Comparison of ENCODE assay signal across 24 mouse cellular contexts in the genomic region with DNA sequence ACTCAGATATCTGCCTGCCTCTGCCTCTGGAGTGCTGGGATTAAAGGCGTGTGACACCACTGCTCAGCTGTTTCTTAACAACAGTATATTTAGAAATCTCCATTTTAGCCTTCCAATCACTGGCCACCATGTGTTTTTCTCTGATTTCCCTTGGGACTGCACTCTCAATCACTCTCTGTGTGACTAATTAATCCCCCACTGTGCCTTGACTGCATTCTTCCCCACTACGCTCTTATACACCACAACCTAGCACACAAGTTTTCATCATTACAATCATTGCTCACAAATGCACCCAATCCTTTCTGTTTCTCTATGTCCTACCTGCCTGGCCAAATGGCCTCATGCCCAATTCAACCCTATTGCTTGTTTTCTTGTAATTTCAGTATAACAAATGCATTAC. TPM values are rescaled to one million over a fixed set of nuclear protein-coding genes. Genes with fewer than 3 reads are reported as not detected.
"Had no signal": no experiment of that assay in that cellular context is flagged by ENCODE, and none has a peak within 500 bp of the region (broad histone marks: within the 10 kb centered on the region; RNA-seq: fewer than 3 reads in every experiment).

No protein-coding gene starts in this region.

- H3K4me2 ChIP-seq: liver, embryonic 11.5 days; lung, embryonic 14.5 days; midbrain, embryonic 11.5 days; midbrain, embryonic 15.5 days had no signal

- H3K27ac ChIP-seq: kidney, postnatal 0 days; left cerebral cortex, adult 2 months; liver, embryonic 14.5 days; macrophage; midbrain, embryonic 15.5 days; stomach, postnatal 0 days had no signal

- H3K4me1 ChIP-seq: midbrain, embryonic 15.5 days had no signal

- H3K36me3 ChIP-seq: midbrain, embryonic 15.5 days had no signal

- H3K9me3 ChIP-seq: midbrain, embryonic 15.5 days had no signal

- H3K9ac ChIP-seq: liver, embryonic 14.5 days; liver, postnatal 0 days; lung, embryonic 14.5 days; midbrain, embryonic 15.5 days had no signal

- ATAC-seq: intestine, postnatal 0 days; liver, postnatal 0 days; lung, postnatal 0 days; midbrain, embryonic 15.5 days had no signal

- DNase-seq: kidney, adult 2 months; kidney, postnatal 25 days; layer of hippocampus, postnatal 36 days; liver, postnatal 0 days; lung, embryonic 14.5 days; right cerebral cortex, postnatal 14 days; right cerebral cortex, postnatal 4 days; thymus, adult 2 months; thymus, postnatal 14 days; thymus, postnatal 4 days had no signal

- H3K27me3 ChIP-seq: midbrain, embryonic 15.5 days had no signal

- H3K4me3 ChIP-seq: left cerebral cortex, adult 2 months; midbrain, embryonic 15.5 days had no signal

RNA-seq across cellular contexts. Expression of a gene that starts 43.7 kb away (rescaled TPM):
- polyA plus RNA-seq: intestine, postnatal 0 days; kidney, adult 2 months; kidney, embryonic 14.5 days; kidney, postnatal 0 days; large intestine, adult 2 months; limb, embryonic 11.5 days; liver, embryonic 11.5 days; liver, embryonic 14.5 days; liver, postnatal 0 days; lung, embryonic 14.5 days; lung, postnatal 0 days; macrophage; midbrain, embryonic 11.5 days; midbrain, embryonic 15.5 days; stomach, embryonic 14.5 days; stomach, postnatal 0 days; thymus, adult 2 months had no signal
